Mouse (Mus musculus) fibroblast of lung, adult 2 months (primary cell): ENCODE measurements around the gene Tcn2.
A peak's percentile ranks its signal among the peaks of the same experiment; 100 is the strongest.

Experiments used
- DNase-seq: peaks from one replicate; pipeline ENCODE4 v3.0.0-alpha.2; 2011; ENCODE audit warnings: low read depth

Tcn2 gene

DNA sequence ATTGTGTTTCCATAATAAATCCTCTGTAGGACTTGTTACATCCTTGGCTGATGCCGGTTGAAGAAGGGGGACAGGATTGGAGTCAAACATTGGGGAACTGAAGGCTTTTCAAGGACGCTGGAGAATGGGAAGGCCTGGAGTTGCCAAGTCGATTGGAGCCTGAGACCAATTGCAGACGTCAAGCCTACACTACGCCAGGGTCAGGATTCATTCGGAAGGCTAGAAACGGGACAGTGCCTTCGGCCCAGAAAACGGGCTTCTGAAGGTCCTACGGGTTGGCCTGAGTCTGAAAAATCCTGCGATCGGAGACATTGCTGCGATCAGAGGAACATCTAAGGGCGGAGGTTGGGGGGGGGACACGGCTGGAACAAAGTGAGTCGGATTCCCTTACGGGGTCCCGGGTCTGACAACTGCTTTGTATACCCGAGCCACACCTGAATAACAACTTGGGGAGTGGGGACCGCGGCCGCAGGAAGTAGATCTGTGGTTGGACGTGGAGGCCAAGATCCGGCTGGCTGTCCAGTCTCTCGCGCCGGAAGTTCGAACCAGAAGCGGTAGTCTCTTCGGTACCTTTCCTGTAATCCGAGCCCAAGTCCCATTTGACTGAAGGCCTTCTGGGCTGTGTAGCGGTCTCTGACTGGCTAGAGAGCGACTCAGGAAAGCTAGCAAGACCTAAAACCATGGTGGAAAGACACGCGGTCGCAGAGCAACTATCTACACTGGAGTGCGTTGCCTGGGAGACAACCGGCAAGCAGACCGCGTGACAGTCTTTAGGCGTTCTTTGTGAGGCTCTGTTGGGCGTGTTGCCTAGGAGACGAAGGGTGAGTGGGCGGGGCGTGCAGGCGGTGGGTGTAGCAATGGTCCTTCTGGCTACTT, 37.3 kb downstream of the Tcn2 start, which contains the start of the genes 4921536K21Rik and Dusp18:
4921536K21Rik (minus strand) TSS at position 693 of the 876 bp plus-strand sequence.
Dusp18 (plus strand) TSS at position 835 of the 876 bp plus-strand sequence.
- DNase-seq = peak; percentile 79

DNA sequence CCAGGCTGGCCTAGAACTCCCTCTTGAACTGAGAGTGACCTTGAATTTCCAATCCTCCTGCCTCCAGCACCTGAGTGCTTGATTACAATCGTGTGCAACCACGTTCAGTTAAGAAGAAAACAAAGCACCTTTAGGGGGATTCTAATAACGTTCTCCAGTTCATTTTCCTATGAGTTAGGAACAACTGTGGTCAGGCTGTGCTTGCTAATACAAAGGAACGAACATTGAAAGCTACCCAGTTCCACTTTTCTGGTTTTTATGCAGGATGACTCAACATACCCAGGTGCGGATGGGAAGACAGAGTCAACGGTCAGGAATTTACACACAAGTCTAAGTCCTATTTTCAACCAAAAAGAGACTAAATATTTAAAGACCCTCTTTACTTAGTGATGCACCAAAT, 38.0 kb downstream of the Tcn2 start:
- DNase-seq = no peak

DNA sequence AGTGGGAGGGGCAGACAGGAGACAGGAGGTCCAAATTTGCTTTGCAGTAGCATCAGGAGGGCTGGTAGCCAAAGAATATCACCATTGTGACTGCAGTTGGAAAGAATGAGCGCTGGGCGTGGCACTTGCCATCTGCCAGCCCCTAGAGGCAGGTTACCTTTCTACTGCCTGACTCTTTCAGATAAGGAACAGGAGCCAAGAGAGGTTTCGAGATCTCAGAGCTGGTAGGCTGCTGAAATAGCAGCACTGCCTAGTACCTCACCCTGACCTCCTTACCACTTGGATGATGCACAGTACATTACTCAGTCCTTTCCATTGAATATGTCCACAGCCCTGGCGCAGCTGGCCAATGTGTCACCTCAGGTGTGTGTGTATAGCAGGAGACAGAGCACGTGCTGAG, 44.6 kb downstream of the Tcn2 start:
- DNase-seq = no peak

DNA sequence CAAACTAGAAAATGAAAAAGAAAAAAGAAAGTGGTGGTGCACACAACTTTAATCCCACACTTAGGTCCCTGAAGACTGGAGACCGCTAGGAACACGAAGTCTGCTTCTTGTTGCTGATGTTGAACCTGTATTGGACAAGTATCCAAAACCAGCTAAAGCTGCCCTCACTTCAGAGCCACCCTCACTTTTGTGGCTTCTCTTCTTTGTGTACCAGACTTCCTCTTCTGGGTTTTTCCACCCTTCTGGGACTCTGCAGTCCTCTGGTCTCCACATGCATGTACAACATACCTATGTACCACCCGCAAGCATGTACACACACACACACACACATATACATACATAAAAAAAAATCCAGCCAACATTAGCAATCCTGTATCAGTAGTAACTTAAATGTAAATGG, 48.2 kb downstream of the Tcn2 start:
- DNase-seq = no peak

DNA sequence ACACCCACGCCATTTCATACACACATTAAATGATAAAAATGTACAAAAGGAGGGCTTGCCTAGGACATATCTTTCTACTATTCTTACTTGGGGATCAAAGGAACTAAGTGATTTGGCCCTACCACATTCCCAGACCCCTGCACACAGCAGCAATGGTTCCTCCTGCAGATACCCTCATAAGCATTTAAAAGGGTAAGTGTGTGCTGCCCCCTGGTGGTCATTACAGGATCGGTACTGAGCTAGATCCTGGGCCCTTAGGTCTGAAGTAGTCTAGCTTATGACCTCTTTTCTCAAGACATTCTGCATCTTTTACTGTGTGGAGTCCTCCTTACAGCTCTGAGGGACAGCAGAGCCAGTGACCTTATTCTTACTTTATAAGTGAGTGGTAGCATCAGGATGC, 52.1 kb downstream of the Tcn2 start:
- no peak for DNase-seq

DNA sequence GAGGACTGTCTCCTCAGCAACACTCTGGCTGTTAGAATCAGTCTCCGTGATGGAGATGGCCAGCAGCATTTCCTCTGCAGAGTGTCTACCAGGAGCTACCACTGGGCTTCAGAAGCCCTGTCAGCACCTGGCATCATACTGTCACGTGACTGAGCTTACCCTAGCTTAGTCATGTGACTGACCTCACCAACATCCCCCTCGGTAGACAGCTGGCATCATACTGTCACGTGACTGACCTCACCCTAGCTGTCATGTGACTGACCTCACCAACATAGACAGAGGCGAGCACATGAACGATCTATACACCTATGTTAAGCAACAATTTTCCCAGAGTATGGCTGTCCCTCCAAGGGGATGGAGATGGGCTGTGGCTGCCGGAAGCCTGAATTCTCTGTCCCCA, 53.3 kb downstream of the Tcn2 start:
- DNase-seq = no peak

DNA sequence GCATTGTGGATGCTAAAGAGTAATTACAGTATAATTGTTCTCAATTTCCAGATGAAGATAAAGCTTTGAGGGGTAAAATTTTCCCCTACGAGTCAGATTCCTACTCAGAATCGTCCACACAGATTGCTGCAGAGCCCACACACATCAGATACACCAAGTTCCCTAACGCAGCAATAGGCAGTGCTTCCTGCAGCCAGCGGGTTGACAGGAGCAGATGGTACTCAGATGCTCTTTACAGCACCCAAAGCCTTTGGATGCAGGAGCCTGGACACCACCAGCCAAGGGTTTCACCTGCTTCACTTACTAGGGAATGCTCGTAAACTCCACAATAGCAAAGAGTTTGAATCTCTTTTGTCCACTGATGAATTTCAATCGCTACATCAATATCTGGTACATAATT, 55.5 kb downstream of the Tcn2 start:
- DNase-seq = no peak
